Mouse (Mus musculus): ENCODE results near the gene Mrpl24. TPM values are rescaled to one million over a fixed set of nuclear protein-coding genes. Genes with fewer than 3 reads are reported as not detected.
A peak's percentile ranks its signal among the peaks of the same experiment; 100 is the strongest.

The Mrpl24 gene
- polyA plus RNA-seq, 2 experiments: 37.9 to 50.1 TPM

DNA sequence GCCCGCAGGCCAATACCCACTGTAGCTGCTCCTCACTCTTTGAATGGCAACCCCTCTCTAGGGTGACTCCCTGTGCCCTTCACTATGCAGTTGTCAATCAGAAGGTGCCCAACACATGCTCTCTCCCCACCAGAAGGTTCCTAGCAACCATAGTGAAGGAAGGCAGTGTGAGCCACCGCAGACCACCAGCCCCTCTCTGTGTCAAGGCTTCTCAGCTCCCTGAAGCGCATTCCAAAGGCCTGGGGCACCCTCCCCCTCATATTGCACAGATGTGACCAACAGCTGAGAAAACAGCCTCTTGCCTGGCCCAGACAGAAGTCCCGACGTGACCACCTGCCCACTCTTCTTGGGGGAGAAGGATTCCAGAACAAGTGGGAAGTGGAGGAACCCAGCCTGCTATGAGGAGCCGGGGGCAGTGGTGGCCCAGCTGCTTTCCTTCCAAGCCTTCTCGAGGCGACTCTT is 52.9 kb downstream of the Mrpl24 start:
- ATAC-seq (ENCODE audit: insufficient read depth) (no peak), DNase-seq (ENCODE audit: low read depth in 3 of 3, low spot score in 3 of 3) (no peak)
- Histone ChIP-seq H3K9me3 (ENCODE audit: control insufficient read depth, low read length) (no peaks in the 10 kb centered on the region), H3K4me3 (ENCODE audit: insufficient read depth in 1 of 2, low read depth in 2 of 2, low read length in 2 of 2) (peak overlapping the region in 1 of 2 experiments; percentile 23; a peak in 1 of 4 replicates), H3K27ac (no peak overlapping the region), H3K27me3 (ENCODE audit: control insufficient read depth, insufficient read depth, low read length) (peaks cover 34% of the 10 kb centered on the region), H3K36me3 (replicated peaks; ENCODE audit: control insufficient read depth, insufficient read depth, low read depth) (no peaks in the 10 kb centered on the region), H3K4me2 (ENCODE audit: low read depth) (peak overlapping the region; percentile 16), H3K4me1 (replicated peaks; ENCODE audit: control insufficient read depth in 2 of 2, insufficient read depth in 2 of 2, low read length in 1 of 2) (peaks cover 0 to 4% of the 10 kb centered on the region in 2 experiments; a peak in 1 of 4 replicates), H3K9ac (replicated peaks) (no peak overlapping the region)
- TF ChIP-seq CTCF (IDR thresholded peaks at IDR 0.05; ENCODE audit: low read depth) (no peak), EP300 (IDR thresholded peaks at IDR 0.05; ENCODE audit: low read depth) (no peak)
- 40% methylated on average over 8 of the region's 8 CpGs for WGBS (ENCODE audit: insufficient replicate concordance)

DNA sequence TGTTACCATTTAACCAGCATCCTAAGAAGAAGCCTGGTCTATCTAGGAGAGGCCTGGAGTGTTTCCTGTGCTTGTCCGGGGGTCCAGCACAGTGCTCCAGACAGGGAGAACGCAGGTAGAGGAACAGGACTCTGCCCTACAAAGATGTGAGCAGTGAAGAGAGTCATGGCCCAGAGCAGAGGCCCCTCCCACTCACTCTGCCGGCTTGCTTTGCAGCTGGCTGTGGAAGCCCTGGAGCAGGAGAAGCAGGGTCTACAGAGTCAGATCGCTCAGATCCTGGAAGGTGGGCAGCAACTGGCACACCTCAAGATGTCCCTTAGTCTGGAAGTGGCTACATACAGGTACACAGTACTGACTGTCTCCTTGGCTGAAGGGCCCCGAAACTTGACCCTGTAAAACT is 53.5 kb downstream of the Mrpl24 start:
- 37% methylated on average over 5 of the region's 5 CpGs for WGBS (ENCODE audit: insufficient replicate concordance)
- H3K27ac ChIP-seq: no peak overlapping the region
- no peak overlapping the region for H3K4me3 ChIP-seq (ENCODE audit: insufficient read depth in 1 of 2, low read depth in 2 of 2, low read length in 2 of 2)
- no peaks in the 10 kb centered on the region for H3K36me3 ChIP-seq (replicated peaks; ENCODE audit: control insufficient read depth, insufficient read depth, low read depth)
- peaks cover 34% of the 10 kb centered on the region for H3K27me3 ChIP-seq (ENCODE audit: control insufficient read depth, insufficient read depth, low read length)
- TF ChIP-seq CTCF (IDR thresholded peaks at IDR 0.05; ENCODE audit: low read depth): no peak
- no peak for TF ChIP-seq EP300 (IDR thresholded peaks at IDR 0.05; ENCODE audit: low read depth)
- ATAC-seq (ENCODE audit: insufficient read depth) (no peak), DNase-seq (ENCODE audit: low read depth in 3 of 3, low spot score in 3 of 3) (no peak)
- peak overlapping the region; percentile 16 for H3K4me2 ChIP-seq (ENCODE audit: low read depth)
- H3K9me3 ChIP-seq (ENCODE audit: control insufficient read depth, low read length): no peaks in the 10 kb centered on the region
- peaks cover 0 to 4% of the 10 kb centered on the region in 2 experiments; a peak in 1 of 4 replicates for H3K4me1 ChIP-seq (replicated peaks; ENCODE audit: control insufficient read depth in 2 of 2, insufficient read depth in 2 of 2, low read length in 1 of 2)
- H3K9ac ChIP-seq (replicated peaks): no peak overlapping the region

Other genes with a start within 250 kb of the Mrpl24 start
- 0.08 and 0.09 TPM in 2 replicates for gene Lrrc71, start 170.9 kb upstream of the Mrpl24 start, polyA plus RNA-seq (2012; rRNA removed)
- gene Lrrc71, start 170.9 kb upstream of the Mrpl24 start, polyA plus RNA-seq (2014; fragmentation: Nextera tagmentation; extraction: Ambion mirVana): 0.24 and 0.29 TPM in 2 replicates
- gene Ntrk1, start 124.3 kb upstream of the Mrpl24 start, polyA plus RNA-seq (2012; rRNA removed): 0.08 and 0.10 TPM in 2 replicates
- gene Ntrk1, start 124.3 kb upstream of the Mrpl24 start, polyA plus RNA-seq (2014; fragmentation: Nextera tagmentation; extraction: Ambion mirVana): 0.04 and 0.14 TPM in 2 replicates
- gene Insrr, start 122.6 kb upstream of the Mrpl24 start, polyA plus RNA-seq (2012; rRNA removed): 0.02 TPM in 2 replicates
- not detected in 2 replicates for gene Insrr, start 122.6 kb upstream of the Mrpl24 start, polyA plus RNA-seq (2014; fragmentation: Nextera tagmentation; extraction: Ambion mirVana)
- 5.4 and 6.9 TPM in 2 replicates for gene Pear1, start 95.2 kb upstream of the Mrpl24 start, polyA plus RNA-seq (2012; rRNA removed)
- gene Pear1, start 95.2 kb upstream of the Mrpl24 start, polyA plus RNA-seq (2014; fragmentation: Nextera tagmentation; extraction: Ambion mirVana): 3.8 and 4.5 TPM in 2 replicates
- 0.04 and 0.09 TPM in 2 replicates for gene Sh2d2a, start 72.8 kb upstream of the Mrpl24 start, polyA plus RNA-seq (2012; rRNA removed)
- gene Sh2d2a, start 72.8 kb upstream of the Mrpl24 start, polyA plus RNA-seq (2014; fragmentation: Nextera tagmentation; extraction: Ambion mirVana): 0.10 and 0.13 TPM in 2 replicates
- 14.8 and 15.4 TPM in 2 replicates for gene Prcc, start 33.9 kb upstream of the Mrpl24 start, polyA plus RNA-seq (2012; rRNA removed)
- 5.0 and 6.7 TPM in 2 replicates for gene Prcc, start 33.9 kb upstream of the Mrpl24 start, polyA plus RNA-seq (2014; fragmentation: Nextera tagmentation; extraction: Ambion mirVana)
- gene Hdgf, start 13.2 kb upstream of the Mrpl24 start, polyA plus RNA-seq (2012; rRNA removed): 108 and 167 TPM in 2 replicates
- 204 and 256 TPM in 2 replicates for gene Hdgf, start 13.2 kb upstream of the Mrpl24 start, polyA plus RNA-seq (2014; fragmentation: Nextera tagmentation; extraction: Ambion mirVana)
- 9.3 and 14.8 TPM in 2 replicates for gene Isg20l2, start 10.8 kb downstream of the Mrpl24 start, polyA plus RNA-seq (2012; rRNA removed)
- 9.7 and 11.0 TPM in 2 replicates for gene Isg20l2, start 10.8 kb downstream of the Mrpl24 start, polyA plus RNA-seq (2014; fragmentation: Nextera tagmentation; extraction: Ambion mirVana)
- 8.9 and 9.2 TPM in 2 replicates for gene Rrnad1, start 11.2 kb downstream of the Mrpl24 start, polyA plus RNA-seq (2012; rRNA removed)
- 3.5 and 3.6 TPM in 2 replicates for gene Rrnad1, start 11.2 kb downstream of the Mrpl24 start, polyA plus RNA-seq (2014; fragmentation: Nextera tagmentation; extraction: Ambion mirVana)
- gene Crabp2, start 29.2 kb downstream of the Mrpl24 start, polyA plus RNA-seq (2012; rRNA removed): 0.17 and 0.23 TPM in 2 replicates
- 0.10 and 0.15 TPM in 2 replicates for gene Crabp2, start 29.2 kb downstream of the Mrpl24 start, polyA plus RNA-seq (2014; fragmentation: Nextera tagmentation; extraction: Ambion mirVana)
- gene Nes, start 51.6 kb downstream of the Mrpl24 start, polyA plus RNA-seq (2012; rRNA removed): 0.78 and 1.1 TPM in 2 replicates
- 0.80 and 0.83 TPM in 2 replicates for gene Nes, start 51.6 kb downstream of the Mrpl24 start, polyA plus RNA-seq (2014; fragmentation: Nextera tagmentation; extraction: Ambion mirVana)
- gene Bcan, start 80.7 kb downstream of the Mrpl24 start, polyA plus RNA-seq (2012; rRNA removed): 0.08 TPM in 1 of 2 replicates, not detected in the other
- gene Bcan, start 80.7 kb downstream of the Mrpl24 start, polyA plus RNA-seq (2014; fragmentation: Nextera tagmentation; extraction: Ambion mirVana): not detected in 2 replicates
- gene Hapln2, start 108.1 kb downstream of the Mrpl24 start, polyA plus RNA-seq (2012; rRNA removed): not detected in 2 replicates
- not detected in 2 replicates for gene Hapln2, start 108.1 kb downstream of the Mrpl24 start, polyA plus RNA-seq (2014; fragmentation: Nextera tagmentation; extraction: Ambion mirVana)
- 5.4 and 11.5 TPM in 2 replicates for gene Gpatch4, start 123.6 kb downstream of the Mrpl24 start, polyA plus RNA-seq (2012; rRNA removed)
- 19.0 and 22.2 TPM in 2 replicates for gene Gpatch4, start 123.6 kb downstream of the Mrpl24 start, polyA plus RNA-seq (2014; fragmentation: Nextera tagmentation; extraction: Ambion mirVana)
- 25.0 and 26.1 TPM in 2 replicates for gene Naxe, start 139.0 kb downstream of the Mrpl24 start, polyA plus RNA-seq (2012; rRNA removed)
- 59.6 and 67.7 TPM in 2 replicates for gene Naxe, start 139.0 kb downstream of the Mrpl24 start, polyA plus RNA-seq (2014; fragmentation: Nextera tagmentation; extraction: Ambion mirVana)
- not detected in 2 replicates for gene Ttc24, start 158.8 kb downstream of the Mrpl24 start, polyA plus RNA-seq (2012; rRNA removed)
- gene Ttc24, start 158.8 kb downstream of the Mrpl24 start, polyA plus RNA-seq (2014; fragmentation: Nextera tagmentation; extraction: Ambion mirVana): not detected in 2 replicates
- 8.4 and 8.8 TPM in 2 replicates for gene Iqgap3, start 162.5 kb downstream of the Mrpl24 start, polyA plus RNA-seq (2012; rRNA removed)
- 6.7 and 7.6 TPM in 2 replicates for gene Iqgap3, start 162.5 kb downstream of the Mrpl24 start, polyA plus RNA-seq (2014; fragmentation: Nextera tagmentation; extraction: Ambion mirVana)
- gene Mef2d, start 222.9 kb downstream of the Mrpl24 start, polyA plus RNA-seq (2012; rRNA removed): 10.3 and 11.1 TPM in 2 replicates
- 6.4 and 7.5 TPM in 2 replicates for gene Mef2d, start 222.9 kb downstream of the Mrpl24 start, polyA plus RNA-seq (2014; fragmentation: Nextera tagmentation; extraction: Ambion mirVana)